Mouse (Mus musculus) adrenal gland, postnatal 4 days (tissue): ENCODE results near the gene Snd1. TPM values are rescaled to one million over a fixed set of nuclear protein-coding genes. Genes with fewer than 3 reads are reported as not detected.

ENCODE experiments used
- DNase-seq, 2 experiments: peaks; one replicate each; pipeline ENCODE4 v3.0.0; 2021 to 2022; ENCODE audit warnings: low spot score in 2 of 2, mixed read lengths in 2 of 2
- total RNA-seq, 2 experiments: library from RNA; stranded (reverse); gene quantifications; 2 replicates each; pipeline ENCODE4 v1.2.3; 2021

The Snd1 gene
- total RNA-seq, 2 experiments from 2014 or later, result 148 to 163 TPM

- DNase-seq, result no peak
Observed at GRCm38 (mm10) chr6:28859094-28859493, 384.2 kb downstream of the Snd1 start.

GRCm38 (mm10) chr6:28860450-28860849, 385.5 kb downstream of the Snd1 start:
- DNase-seq, result no peak

GRCm38 (mm10) chr6:28860922-28861321, 386.0 kb downstream of the Snd1 start:
- no peak for DNase-seq

GRCm38 (mm10) chr6:28862304-28862703, 387.4 kb downstream of the Snd1 start:
- no peak for DNase-seq

- no peak for DNase-seq
Observed at GRCm38 (mm10) chr6:28864684-28865083, 389.7 kb downstream of the Snd1 start.

GRCm38 (mm10) chr6:28865112-28865511, 390.2 kb downstream of the Snd1 start:
- DNase-seq, result no peak

GRCm38 (mm10) chr6:28866206-28866605, 391.3 kb downstream of the Snd1 start:
- DNase-seq, result no peak

- DNase-seq, result no peak
Observed at GRCm38 (mm10) chr6:28867516-28868251, 392.7 kb downstream of the Snd1 start.

- DNase-seq, result no peak
Observed at GRCm38 (mm10) chr6:28871725-28872420, 396.9 kb downstream of the Snd1 start.

- no peak for DNase-seq
Observed at GRCm38 (mm10) chr6:28872421-28872795, 397.5 kb downstream of the Snd1 start.

- DNase-seq, result no peak
Observed at GRCm38 (mm10) chr6:28874053-28874452, 399.1 kb downstream of the Snd1 start.

GRCm38 (mm10) chr6:28874759-28875158, 399.8 kb downstream of the Snd1 start:
- no peak for DNase-seq

GRCm38 (mm10) chr6:28875333-28875732, 400.4 kb downstream of the Snd1 start:
- DNase-seq, result no peak

GRCm38 (mm10) chr6:28876492-28876891, 401.6 kb downstream of the Snd1 start:
- DNase-seq, result no peak

GRCm38 (mm10) chr6:28877945-28878666, 403.2 kb downstream of the Snd1 start:
- DNase-seq, result no peak

- DNase-seq, result no peak
Observed at GRCm38 (mm10) chr6:28879315-28879714, 404.4 kb downstream of the Snd1 start.

GRCm38 (mm10) chr6:28880909-28881308, 406.0 kb downstream of the Snd1 start:
- no peak for DNase-seq

- no peak for DNase-seq
Observed at GRCm38 (mm10) chr6:28883518-28883917, 408.6 kb downstream of the Snd1 start.

GRCm38 (mm10) chr6:28886724-28887440, 411.9 kb downstream of the Snd1 start:
- DNase-seq, result no peak

GRCm38 (mm10) chr6:28890426-28890825, 415.5 kb downstream of the Snd1 start:
- no peak for DNase-seq

GRCm38 (mm10) chr6:28891480-28891879, 416.5 kb downstream of the Snd1 start:
- no peak for DNase-seq
